Mouse (Mus musculus) neural tube, embryonic 11.5 days (tissue): ENCODE measurements at regions not wholly inside any gene's neighbourhood (a gene's known extent, or its start where the extent isn't known, plus 50 kb on each side); places are given as distances from the start of the nearest gene placed in this dataset.

Experiments used
- ATAC-seq: fragments of 200-750 bp; cut with Nextera tagmentation; 2 replicates; pipeline ENCODE4 v1.8.0; 2017; ENCODE audit warnings: moderate number of reproducible peaks, mild to moderate bottlenecking, moderate TSS enrichment, moderate library complexity; ENCODE audit not compliant: insufficient read depth, low FRiP score, low TSS enrichment
- DNase-seq: peaks from one replicate; pipeline ENCODE4 v3.0.0-alpha.2; 2015; ENCODE audit warnings: low spot score
- H3K27ac ChIP-seq: fragments of 300-500 bp; sonication (generic); 2 replicates; pipeline ENCODE4 v1.5.1; 2014; ENCODE audit warnings: low read depth, mild to moderate bottlenecking, low read length
- H3K27me3 ChIP-seq: fragments of 300-500 bp; sonication (generic); 2 replicates; pipeline ENCODE4 v1.6.1; 2014; ENCODE audit warnings: mild to moderate bottlenecking, low read length, mixed read lengths; ENCODE audit not compliant: control insufficient read depth, insufficient read depth
- H3K36me3 ChIP-seq: fragments of 300-500 bp; sonication (generic); 2 replicates; pipeline ENCODE4 v1.6.1; 2014; ENCODE audit warnings: mild to moderate bottlenecking, low read length, moderate library complexity, mixed read lengths; ENCODE audit not compliant: control insufficient read depth, insufficient read depth
- H3K4me1 ChIP-seq: fragments of 300-500 bp; sonication (generic); 2 replicates; pipeline ENCODE4 v1.6.1; 2014; ENCODE audit warnings: low read length, mixed read lengths; ENCODE audit not compliant: control insufficient read depth, insufficient read depth
- H3K4me2 ChIP-seq: fragments of 300-500 bp; sonication (generic); 2 replicates; pipeline ENCODE4 v1.6.1; 2014; ENCODE audit warnings: low read depth, mild to moderate bottlenecking, moderate library complexity
- H3K4me3 ChIP-seq: fragments of 300-500 bp; sonication (generic); 2 replicates; pipeline ENCODE4 v1.5.1; 2014; ENCODE audit warnings: low read depth, low read length
- H3K9ac ChIP-seq: fragments of 300-500 bp; sonication (generic); 2 replicates; pipeline ENCODE4 v1.6.1; 2014; ENCODE audit warnings: mild to moderate bottlenecking, low read length
- H3K9me3 ChIP-seq: fragments of 300-500 bp; sonication (generic); 2 replicates; pipeline ENCODE4 v1.6.1; 2016; ENCODE audit warnings: low read length; ENCODE audit not compliant: control insufficient read depth
- WGBS: fragments of 180-500 bp; shearing (Covaris S2); extraction: QIAGEN DNeasy Blood & Tissue Kit; methylation state at CpG from one replicate; pipeline ENCODE4 v1.1.7; 2014; 5-methylcytosine and 5-hydroxymethylcytosine counted together

DNA sequence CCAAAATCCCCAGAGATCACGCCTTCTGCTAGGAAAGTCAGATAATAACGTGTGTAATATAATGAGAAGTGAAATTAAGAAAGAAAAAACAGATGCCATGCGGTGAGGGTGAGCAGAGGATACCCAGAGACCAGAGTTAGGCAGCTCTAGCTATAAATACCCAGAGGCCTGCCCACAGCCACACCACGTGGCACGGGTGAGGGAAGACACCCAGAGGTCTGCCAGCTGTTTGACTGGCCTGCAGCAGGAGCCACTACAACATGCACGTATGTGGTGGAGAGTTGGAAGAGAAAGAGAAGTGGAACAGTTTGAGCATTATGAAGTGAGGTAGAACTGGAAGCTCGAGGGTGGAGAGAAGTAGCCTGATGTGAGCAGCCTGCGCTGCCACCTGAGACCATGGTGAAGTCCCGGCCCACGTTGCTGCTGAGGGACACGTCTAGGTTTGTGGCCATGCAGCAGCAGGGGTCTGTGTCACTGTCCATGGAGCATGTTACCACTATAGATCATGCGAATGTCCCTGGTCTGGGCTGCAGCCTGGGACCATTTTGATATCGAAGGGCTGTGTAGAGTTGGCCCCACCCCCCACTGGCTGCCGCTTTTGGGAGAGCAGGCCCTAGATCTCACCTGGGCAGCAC, 88.2 kb upstream of the Fyn start:
- no peak overlapping the region for H3K4me2 ChIP-seq
- H3K4me3 ChIP-seq: no peak overlapping the region
- H3K9me3 ChIP-seq: no peaks in the 10 kb centered on the region
- WGBS: 88% methylated on average over 14 of the region's 14 CpGs
- DNase-seq (no peak), ATAC-seq (no peak)
- H3K4me1 ChIP-seq: no peaks in the 10 kb centered on the region
- no peaks in the 10 kb centered on the region for H3K27me3 ChIP-seq
- H3K36me3 ChIP-seq: no peaks in the 10 kb centered on the region
- H3K9ac ChIP-seq: no peak overlapping the region
- no peak overlapping the region for H3K27ac ChIP-seq

DNA sequence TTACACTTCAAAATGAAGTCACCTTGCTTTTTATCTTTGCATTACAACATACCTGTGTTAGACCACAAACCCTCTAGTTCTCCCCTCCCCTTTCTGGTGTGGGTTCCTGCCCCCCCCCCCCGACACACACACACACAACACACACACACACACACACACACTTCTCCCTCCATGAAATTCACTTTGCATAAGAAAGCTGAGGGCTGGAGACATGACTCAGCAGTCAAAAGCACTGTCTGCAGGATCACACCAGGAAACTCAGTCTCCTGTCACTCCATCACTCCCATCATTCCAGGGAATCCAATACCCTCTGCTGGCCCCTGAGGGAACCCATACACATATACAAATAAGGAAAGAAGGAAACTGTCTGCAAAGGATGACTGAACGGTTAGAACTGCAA, 94.5 kb upstream of the Fyn start:
- Histone ChIP-seq H3K27me3 (no peaks in the 10 kb centered on the region), H3K4me1 (no peaks in the 10 kb centered on the region), H3K27ac (no peak overlapping the region), H3K9ac (no peak overlapping the region), H3K36me3 (no peaks in the 10 kb centered on the region), H3K9me3 (no peaks in the 10 kb centered on the region), H3K4me3 (no peak overlapping the region), H3K4me2 (no peak overlapping the region)
- no peak for ATAC-seq
- 17% methylated on average over 2 of the region's 2 CpGs for WGBS
- DNase-seq: no peak

DNA sequence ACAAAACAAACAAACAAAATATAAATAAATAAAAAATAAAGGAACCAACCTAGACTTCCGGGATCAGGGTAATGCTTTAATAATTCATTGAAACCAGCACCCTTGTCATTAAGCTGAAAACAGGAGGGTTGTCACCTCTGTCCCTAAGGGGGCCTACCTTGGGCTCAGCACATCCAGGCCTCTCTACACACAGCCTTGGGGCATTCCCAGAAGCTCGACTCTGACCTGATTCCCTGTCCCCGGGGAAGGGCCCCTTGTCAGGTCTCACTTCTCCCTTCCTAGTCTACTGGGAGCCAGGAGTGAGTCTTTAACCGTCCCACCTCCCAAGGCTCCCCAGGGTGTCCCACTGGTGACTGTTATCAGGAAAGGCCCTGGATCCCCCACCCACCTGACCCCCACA, 95.2 kb upstream of the Fyn start:
- H3K36me3 ChIP-seq: no peaks in the 10 kb centered on the region
- DNase-seq (no peak), ATAC-seq (no peak)
- no peak overlapping the region for H3K9ac ChIP-seq
- WGBS: 66% methylated on average over 4 of the region's 4 CpGs
- no peak overlapping the region for H3K27ac ChIP-seq
- H3K9me3 ChIP-seq: no peaks in the 10 kb centered on the region
- no peaks in the 10 kb centered on the region for H3K4me1 ChIP-seq
- H3K4me3 ChIP-seq: no peak overlapping the region
- H3K27me3 ChIP-seq: no peaks in the 10 kb centered on the region
- no peak overlapping the region for H3K4me2 ChIP-seq

DNA sequence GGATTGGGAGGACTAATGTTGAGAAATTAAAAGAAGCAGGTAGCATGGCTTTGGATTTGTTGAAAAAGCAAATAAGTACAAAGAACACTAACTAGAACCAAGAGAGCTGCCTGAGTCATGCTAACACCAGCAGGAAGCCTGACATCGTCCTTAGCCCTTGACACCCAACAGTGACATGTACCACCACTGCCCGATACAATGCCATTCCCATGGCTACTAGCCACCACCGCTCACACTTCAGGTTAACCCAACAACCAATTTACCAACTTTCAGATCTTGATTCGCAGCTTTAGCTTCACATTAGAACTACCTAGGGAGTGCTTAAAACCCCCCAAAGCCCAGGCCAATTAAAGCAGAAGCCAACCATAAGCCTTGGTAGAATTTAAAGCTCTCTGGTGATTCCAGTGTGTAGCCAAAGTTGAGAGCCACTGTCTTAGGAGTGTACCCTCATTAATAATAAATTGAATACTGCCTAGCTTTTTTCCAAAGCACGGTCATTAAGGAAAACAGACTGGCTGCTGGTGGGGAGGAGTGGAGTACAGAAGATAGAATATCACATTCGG, 96.2 kb upstream of the Fyn start:
- Histone ChIP-seq H3K27me3 (no peaks in the 10 kb centered on the region), H3K27ac (no peak overlapping the region), H3K36me3 (no peaks in the 10 kb centered on the region), H3K4me3 (no peak overlapping the region), H3K4me2 (no peak overlapping the region), H3K9me3 (no peaks in the 10 kb centered on the region), H3K4me1 (no peaks in the 10 kb centered on the region), H3K9ac (no peak overlapping the region)
- DNase-seq: no peak
- 75% methylated on average over 6 of the region's 6 CpGs for WGBS
- no peak for ATAC-seq

DNA sequence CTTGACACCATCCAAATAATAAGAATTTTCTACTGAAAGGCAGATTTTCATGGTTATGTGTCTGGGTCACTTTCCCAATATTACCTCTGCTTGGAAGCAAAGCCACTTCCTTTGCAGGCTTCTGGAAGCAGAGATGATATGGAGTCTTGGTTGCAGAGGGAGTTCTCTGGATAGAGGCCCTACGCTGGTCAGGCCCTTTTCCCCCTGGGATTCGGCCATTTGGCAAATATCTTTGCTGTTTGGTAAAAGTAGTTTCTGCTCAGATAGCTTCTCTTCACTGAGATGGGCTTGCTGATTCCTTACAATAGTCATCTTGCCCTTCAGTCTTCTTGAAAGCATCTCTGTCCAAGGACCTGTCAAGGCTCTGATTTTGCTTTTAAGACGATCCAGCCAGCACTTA, 98.2 kb upstream of the Fyn start:
- no peaks in the 10 kb centered on the region for H3K27me3 ChIP-seq
- no peak overlapping the region for H3K27ac ChIP-seq
- WGBS: 81% methylated on average over 3 of the region's 3 CpGs
- H3K36me3 ChIP-seq: no peaks in the 10 kb centered on the region
- no peak overlapping the region for H3K4me2 ChIP-seq
- DNase-seq (no peak), ATAC-seq (no peak)
- H3K9me3 ChIP-seq: no peaks in the 10 kb centered on the region
- H3K9ac ChIP-seq: no peak overlapping the region
- H3K4me1 ChIP-seq: no peaks in the 10 kb centered on the region
- H3K4me3 ChIP-seq: no peak overlapping the region

DNA sequence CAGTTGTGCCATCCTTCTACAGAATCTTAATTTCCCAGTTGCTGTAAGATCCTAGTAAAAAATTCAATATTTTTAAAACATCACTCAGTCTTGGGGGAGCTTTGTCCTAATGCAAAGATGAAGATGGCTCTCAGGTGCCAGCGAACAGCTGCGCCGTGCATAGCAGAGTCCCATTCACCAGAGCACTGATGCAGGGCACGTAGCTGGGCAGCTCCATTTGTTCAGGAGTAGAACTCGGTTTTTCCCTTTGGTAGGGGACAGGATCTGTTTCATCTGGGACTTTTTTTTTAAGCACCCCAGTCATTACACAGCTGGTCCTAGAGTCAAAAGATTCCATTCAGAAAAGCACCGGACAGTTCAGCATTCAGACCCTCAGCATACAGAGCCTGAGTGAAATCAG, 101.4 kb upstream of the Fyn start:
- no peak overlapping the region for H3K4me2 ChIP-seq
- DNase-seq (no peak), ATAC-seq (no peak)
- H3K4me3 ChIP-seq: no peak overlapping the region
- H3K27ac ChIP-seq: no peak overlapping the region
- no peaks in the 10 kb centered on the region for H3K27me3 ChIP-seq
- no peaks in the 10 kb centered on the region for H3K4me1 ChIP-seq
- no peaks in the 10 kb centered on the region for H3K36me3 ChIP-seq
- H3K9me3 ChIP-seq: no peaks in the 10 kb centered on the region
- H3K9ac ChIP-seq: no peak overlapping the region
- WGBS: 87% methylated on average over 6 of the region's 6 CpGs

DNA sequence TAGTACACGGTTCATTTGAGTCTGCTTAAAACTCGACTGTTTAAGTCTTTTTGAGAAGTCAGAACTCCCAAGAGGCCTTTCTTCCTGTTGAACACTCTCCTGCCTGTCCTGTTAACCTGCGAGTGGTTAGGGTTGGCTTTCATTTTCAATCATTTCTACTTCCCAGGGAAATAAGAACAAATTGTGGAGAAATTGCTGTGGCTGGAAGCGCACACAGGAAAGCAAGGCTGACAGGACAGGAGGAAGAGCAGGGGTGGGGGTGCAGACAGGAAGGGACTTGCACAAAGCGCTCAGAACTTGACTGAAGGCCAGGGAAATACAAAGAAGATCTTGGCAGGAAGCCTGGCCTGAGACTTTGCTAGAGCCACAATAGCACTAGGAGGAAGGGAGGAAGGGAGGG, 102.2 kb upstream of the Fyn start:
- no peaks in the 10 kb centered on the region for H3K9me3 ChIP-seq
- 56% methylated on average over 5 of the region's 5 CpGs for WGBS
- H3K36me3 ChIP-seq: no peaks in the 10 kb centered on the region
- no peak overlapping the region for H3K4me3 ChIP-seq
- peak; percentile 24 for DNase-seq
- no peak for ATAC-seq
- H3K9ac ChIP-seq: no peak overlapping the region
- no peaks in the 10 kb centered on the region for H3K27me3 ChIP-seq
- no peaks in the 10 kb centered on the region for H3K4me1 ChIP-seq
- no peak overlapping the region for H3K4me2 ChIP-seq
- no peak overlapping the region for H3K27ac ChIP-seq

DNA sequence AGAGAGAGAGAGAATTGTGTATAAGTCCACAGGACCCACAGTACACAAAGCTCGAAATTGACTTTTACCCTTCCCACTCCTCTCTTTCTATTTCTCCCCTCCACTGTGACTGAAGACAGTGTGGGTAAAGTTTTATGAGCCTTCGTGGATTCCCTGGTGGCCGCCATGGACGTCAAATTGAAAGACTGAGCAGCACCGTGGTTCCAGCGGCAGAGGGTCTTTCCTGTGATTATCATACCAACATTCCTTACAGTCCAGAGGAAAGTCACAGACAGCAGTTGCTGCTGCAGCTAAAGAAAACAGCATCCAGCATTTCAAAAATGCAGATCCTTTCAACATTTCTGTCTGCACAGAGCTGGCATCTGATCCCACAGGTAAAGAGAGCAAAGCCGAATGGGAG, 98.9 kb upstream of the Ccn6 start:
- H3K4me1 ChIP-seq: no peaks in the 10 kb centered on the region
- H3K27ac ChIP-seq: no peak overlapping the region
- DNase-seq (no peak), ATAC-seq (no peak)
- H3K27me3 ChIP-seq: no peaks in the 10 kb centered on the region
- WGBS: 45% methylated on average over 7 of the region's 7 CpGs
- no peak overlapping the region for H3K4me2 ChIP-seq
- H3K9ac ChIP-seq: no peak overlapping the region
- H3K9me3 ChIP-seq: no peaks in the 10 kb centered on the region
- H3K4me3 ChIP-seq: no peak overlapping the region
- no peaks in the 10 kb centered on the region for H3K36me3 ChIP-seq
